Mouse (Mus musculus): ENCODE results near the gene Ebf3.

GRCm38 (mm10) chr7:137300826-137301225, 13.4 kb downstream of the Ebf3 start:
- TF ChIP-seq POLR2A (IDR thresholded peaks at IDR 0.05; ENCODE audit: borderline replicate concordance, low read depth, low read length) (no peak), CTCF (IDR thresholded peaks at IDR 0.05; ENCODE audit: low read depth, low read length) (no peak)

All from bone marrow macrophage, adult 2 months (primary cell).